Mouse (Mus musculus) lung, embryonic 15.5 days (tissue): Measurements from ENCODE around the gene ccdc198. TPM values are rescaled to one million over a fixed set of nuclear protein-coding genes. Genes with fewer than 3 reads are reported as not detected.
"Not testable (repeated sequence)": the region's sequence is repeated elsewhere in the genome, so short reads cannot be mapped to it uniquely, and the experiment has no call there.

Experiments used
- ATAC-seq: fragments of 200-750 bp; cut with Nextera tagmentation; 2 replicates; pipeline ENCODE4 v1.8.0; 2017; ENCODE audit warnings: moderate number of reproducible peaks, borderline replicate concordance; ENCODE audit not compliant: low FRiP score, low TSS enrichment; ENCODE audit errors: extremely low read depth
- H3K27ac ChIP-seq: fragments of 300-500 bp; sonication (generic); 2 replicates; pipeline ENCODE4 v1.5.1; 2015; ENCODE audit warnings: moderate library complexity, mild to moderate bottlenecking, inconsistent platforms
- H3K27me3 ChIP-seq: fragments of 300-500 bp; sonication (generic); 2 replicates; pipeline ENCODE4 v1.6.1; 2015; ENCODE audit warnings: inconsistent platforms
- H3K36me3 ChIP-seq: fragments of 300-500 bp; sonication (generic); 2 replicates; pipeline ENCODE4 v1.6.1; 2015; ENCODE audit warnings: inconsistent platforms
- H3K4me1 ChIP-seq: fragments of 300-500 bp; sonication (generic); 2 replicates; pipeline ENCODE4 v1.6.1; 2015; ENCODE audit warnings: inconsistent platforms
- H3K4me2 ChIP-seq: fragments of 300-500 bp; sonication (generic); 2 replicates; pipeline ENCODE4 v1.6.1; 2015; ENCODE audit warnings: inconsistent platforms, mild to moderate bottlenecking, moderate library complexity
- H3K4me3 ChIP-seq: fragments of 300-500 bp; sonication (generic); 2 replicates; pipeline ENCODE4 v1.5.1; 2015; ENCODE audit warnings: mild to moderate bottlenecking, inconsistent platforms
- H3K9ac ChIP-seq: fragments of 300-500 bp; sonication (generic); 2 replicates; pipeline ENCODE4 v1.6.1; 2015; ENCODE audit warnings: inconsistent platforms
- H3K9me3 ChIP-seq: fragments of 300-500 bp; sonication (generic); 2 replicates; pipeline ENCODE4 v1.6.1; 2016; ENCODE audit warnings: inconsistent platforms
- WGBS: fragments of 180-500 bp; shearing (Covaris S2); methylation state at CpG from one replicate; pipeline ENCODE4 v1.1.7; 2015; 5-methylcytosine and 5-hydroxymethylcytosine counted together
- polyA plus RNA-seq: library from polyadenylated mRNA; unstranded; fragments of >200 nt; fragmentation: Nextera tagmentation; extraction: Ambion mirVana; gene quantifications from 2 replicates; pipeline ENCODE4 v1.2.1, GENCODE M21; 2015

Gene ccdc198
- polyA plus RNA-seq, 1 experiment from 2014 or later: 9.0 TPM

DNA sequence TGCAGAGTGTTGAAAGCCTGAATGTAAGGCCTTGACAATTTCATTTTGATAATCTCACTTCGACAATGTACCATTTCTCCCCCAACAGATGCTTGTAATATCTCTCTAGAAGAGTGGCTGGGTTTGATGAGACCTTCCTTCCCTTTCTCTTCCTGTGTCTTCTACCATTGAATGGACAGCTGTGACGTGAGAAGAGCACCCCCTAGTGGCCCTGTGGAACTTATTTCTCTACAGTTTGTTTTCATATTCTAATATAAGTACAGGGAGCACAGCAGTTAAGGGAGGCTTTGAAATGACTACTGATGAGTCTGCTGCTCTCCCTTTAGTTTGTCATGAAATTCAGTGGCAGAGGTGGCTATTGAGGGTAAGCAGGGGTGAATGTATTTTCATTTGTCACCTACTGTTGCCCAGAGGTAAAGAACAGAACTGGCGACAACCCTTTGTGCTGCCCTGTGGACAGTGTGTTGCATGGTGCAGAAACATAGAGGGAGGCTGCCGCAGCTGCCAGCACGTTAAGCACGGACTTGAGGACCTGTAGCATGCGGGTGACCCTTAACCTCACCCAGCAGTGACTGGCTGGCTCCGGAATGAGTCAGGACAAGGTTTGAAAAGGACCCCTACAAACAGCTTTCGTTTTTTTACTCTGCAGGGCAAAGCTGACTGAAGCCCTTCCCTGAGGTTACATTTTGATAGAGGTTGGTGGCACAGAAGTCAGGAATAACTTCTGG, 10.3 kb downstream of the ccdc198 start:
- ATAC-seq: no peak

DNA sequence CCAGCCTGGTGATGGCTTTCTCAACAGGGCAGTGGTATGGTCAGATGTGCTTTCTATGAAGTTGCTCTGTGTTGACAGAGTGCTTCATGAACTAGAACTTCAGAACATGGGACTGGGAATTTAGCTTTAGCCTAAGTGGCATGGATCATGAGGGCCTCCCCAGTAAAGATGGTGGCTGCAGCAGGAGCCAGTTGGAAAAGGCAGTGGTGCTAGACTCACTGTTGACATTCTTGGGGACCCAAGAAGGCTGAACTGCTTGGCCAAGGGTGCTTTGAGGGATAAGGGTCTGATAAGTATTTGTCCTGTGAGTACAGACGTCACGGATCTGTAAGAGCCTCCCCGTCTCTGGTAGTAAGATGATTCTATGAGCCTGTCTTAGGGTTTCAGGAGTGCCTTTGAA, 13.4 kb downstream of the ccdc198 start:
- Histone ChIP-seq H3K27ac (no peak overlapping the region), H3K4me3 (no peak overlapping the region), H3K9me3 (no peaks in the 10 kb centered on the region), H3K27me3 (no peaks in the 10 kb centered on the region), H3K4me2 (no peak overlapping the region), H3K36me3 (no peaks in the 10 kb centered on the region), H3K4me1 (no peaks in the 10 kb centered on the region), H3K9ac (no peak overlapping the region)
- 42% methylated on average over 3 of the region's 3 CpGs for WGBS
- no peak for ATAC-seq

More for the DNA sequence above, 10.3 kb downstream of the ccdc198 start:
- no peaks in the 10 kb centered on the region for H3K36me3 ChIP-seq
- H3K4me3 ChIP-seq: no peak overlapping the region
- no peak overlapping the region for H3K4me2 ChIP-seq
- no peaks in the 10 kb centered on the region for H3K27me3 ChIP-seq
- H3K9ac ChIP-seq: no peak overlapping the region
- H3K27ac ChIP-seq: no peak overlapping the region
- no peaks in the 10 kb centered on the region for H3K9me3 ChIP-seq
- 37% methylated on average over 9 of the region's 9 CpGs for WGBS
- no peaks in the 10 kb centered on the region for H3K4me1 ChIP-seq

DNA sequence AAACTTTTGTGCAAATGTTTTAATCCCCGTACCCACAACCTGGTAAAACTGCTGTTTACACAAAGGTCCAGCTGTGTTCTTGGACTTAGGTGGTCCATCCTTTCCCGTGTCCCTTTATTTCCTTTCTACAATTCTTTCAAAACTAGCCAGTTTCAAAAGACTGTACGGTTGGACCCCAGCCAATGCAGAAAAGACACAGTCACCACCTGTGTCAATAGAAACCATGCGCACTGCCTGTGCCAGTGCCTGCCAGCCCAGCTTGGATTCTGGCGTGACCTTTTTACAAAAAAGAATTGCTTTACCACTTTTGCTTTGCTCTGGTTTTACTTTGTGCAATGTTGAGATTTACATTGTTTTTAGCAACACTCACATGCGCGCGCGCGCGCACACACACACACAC, 18.3 kb downstream of the ccdc198 start:
- Histone ChIP-seq H3K9ac (no peak overlapping the region), H3K9me3 (no peaks in the 10 kb centered on the region), H3K27ac (no peak overlapping the region), H3K36me3 (no peaks in the 10 kb centered on the region), H3K27me3 (no peaks in the 10 kb centered on the region), H3K4me1 (peaks cover 3% of the 10 kb centered on the region; the same call in 1 of the 2 replicates), H3K4me2 (no peak overlapping the region), H3K4me3 (no peak overlapping the region)
- ATAC-seq: no peak
- WGBS: 65% methylated on average over 11 of the region's 11 CpGs

DNA sequence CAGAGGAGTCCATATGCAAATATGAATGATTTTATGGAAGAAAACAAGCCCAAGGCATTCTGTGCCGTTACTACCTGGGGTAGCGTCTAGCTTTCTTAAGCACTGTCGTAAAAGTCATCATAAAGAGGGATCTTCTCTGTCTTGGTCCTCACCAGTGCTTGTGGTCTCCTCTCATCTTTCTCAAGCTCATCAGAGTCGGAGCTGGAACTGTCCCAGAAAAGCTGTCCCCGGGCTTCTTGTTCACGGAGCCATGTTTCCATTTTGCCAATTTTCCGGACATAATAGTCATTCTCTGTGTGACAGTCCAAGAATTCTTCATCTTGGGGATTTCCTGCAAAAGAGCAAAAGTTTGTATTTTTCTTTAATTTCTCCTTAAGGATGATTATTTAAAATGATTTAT, 18.8 kb downstream of the ccdc198 start:
- H3K27me3 ChIP-seq: no peaks in the 10 kb centered on the region
- peaks cover 3% of the 10 kb centered on the region; the same call in 1 of the 2 replicates for H3K4me1 ChIP-seq
- ATAC-seq: no peak
- no peak overlapping the region for H3K4me3 ChIP-seq
- no peaks in the 10 kb centered on the region for H3K36me3 ChIP-seq
- 83% methylated on average over 7 of the region's 7 CpGs for WGBS
- no peak overlapping the region for H3K27ac ChIP-seq
- no peak overlapping the region for H3K9ac ChIP-seq
- H3K4me2 ChIP-seq: no peak overlapping the region
- H3K9me3 ChIP-seq: no peaks in the 10 kb centered on the region

DNA sequence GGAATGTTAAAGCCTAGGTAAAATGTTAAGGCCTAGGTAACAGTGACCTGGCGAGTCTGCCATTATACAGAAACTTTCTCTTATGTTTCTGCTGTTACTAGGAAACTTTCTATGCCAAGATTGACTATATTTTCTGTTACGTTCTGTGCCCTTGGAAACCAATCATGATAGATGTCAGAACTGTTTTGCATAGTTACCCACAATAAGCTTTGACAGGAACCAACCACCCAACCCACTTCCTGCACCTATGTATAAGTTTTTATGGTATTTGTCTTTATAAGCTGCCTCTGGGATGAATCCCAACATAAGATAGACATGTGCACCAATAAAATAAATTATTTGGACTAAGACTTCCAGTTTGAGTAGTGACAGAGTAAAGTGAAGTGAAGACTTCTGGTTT, 23.5 kb downstream of the ccdc198 start:
- Histone ChIP-seq H3K27ac (no peak overlapping the region), H3K4me3 (no peak overlapping the region), H3K9ac (no peak overlapping the region), H3K27me3 (no peaks in the 10 kb centered on the region), H3K9me3 (no peaks in the 10 kb centered on the region), H3K36me3 (no peaks in the 10 kb centered on the region), H3K4me1 (peaks cover 3% of the 10 kb centered on the region; the same call in 1 of the 2 replicates), H3K4me2 (no peak overlapping the region)
- 74% methylated on average over 2 of the region's 2 CpGs for WGBS
- no peak for ATAC-seq

DNA sequence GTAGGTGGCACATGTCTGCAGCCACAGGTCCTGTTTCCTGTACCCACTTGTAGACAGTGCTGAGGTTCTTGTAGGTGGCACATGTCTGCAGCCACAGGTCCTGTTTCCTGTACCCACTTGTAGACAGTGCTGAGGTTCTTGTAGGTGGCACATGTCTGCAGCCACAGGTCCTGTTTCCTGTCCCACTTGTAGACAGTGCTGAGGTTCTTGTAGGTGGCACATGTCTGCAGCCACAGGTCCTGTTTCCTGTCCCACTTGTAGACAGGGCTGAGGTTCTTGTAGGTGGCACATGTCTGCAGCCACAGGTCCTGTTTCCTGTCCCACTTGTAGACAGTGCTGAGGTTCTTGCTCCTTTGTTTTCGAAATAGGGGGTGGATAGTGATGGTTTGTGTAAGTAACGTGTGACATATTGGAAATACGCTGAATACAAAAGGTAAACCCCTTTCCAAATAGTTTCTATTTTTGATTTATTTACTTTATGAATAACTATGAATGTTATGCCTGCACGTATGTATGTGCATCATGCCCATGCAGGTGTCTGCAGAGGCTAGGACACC, 25.7 kb downstream of the ccdc198 start:
- not testable (repeated sequence) for H3K4me2 ChIP-seq, H3K4me1 ChIP-seq, H3K9me3 ChIP-seq, H3K4me3 ChIP-seq, H3K36me3 ChIP-seq, H3K27me3 ChIP-seq, H3K9ac ChIP-seq, H3K27ac ChIP-seq, ATAC-seq
- WGBS: 79% methylated on average over 4 of the region's 4 CpGs

DNA sequence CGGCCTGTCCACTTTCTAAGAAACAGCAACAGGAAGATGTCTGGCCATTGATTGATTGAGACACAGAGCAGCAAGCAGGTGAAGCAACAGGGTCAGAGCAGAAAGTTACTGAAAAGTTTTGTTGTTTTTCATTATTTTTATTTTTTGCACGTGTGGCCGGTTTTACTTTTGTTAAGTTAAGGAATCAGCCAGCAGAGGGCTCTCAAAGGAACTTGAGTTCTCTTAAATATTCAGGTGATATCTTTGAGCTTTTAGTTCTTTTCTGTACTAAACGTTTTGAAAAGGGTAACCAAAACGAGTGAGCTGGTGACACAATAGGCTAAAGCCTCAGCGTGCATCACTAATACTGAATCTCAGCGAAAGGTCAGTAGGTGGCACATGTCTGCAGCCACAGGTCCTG, 26.6 kb downstream of the ccdc198 start:
- no peak overlapping the region for H3K4me3 ChIP-seq
- H3K27ac ChIP-seq: no peak overlapping the region
- H3K9me3 ChIP-seq: no peaks in the 10 kb centered on the region
- WGBS: 61% methylated on average over 7 of the region's 7 CpGs
- no peaks in the 10 kb centered on the region for H3K27me3 ChIP-seq
- no peak overlapping the region for H3K9ac ChIP-seq
- no peaks in the 10 kb centered on the region for H3K36me3 ChIP-seq
- no peaks in the 10 kb centered on the region for H3K4me1 ChIP-seq
- ATAC-seq: no peak
- no peak overlapping the region for H3K4me2 ChIP-seq

DNA sequence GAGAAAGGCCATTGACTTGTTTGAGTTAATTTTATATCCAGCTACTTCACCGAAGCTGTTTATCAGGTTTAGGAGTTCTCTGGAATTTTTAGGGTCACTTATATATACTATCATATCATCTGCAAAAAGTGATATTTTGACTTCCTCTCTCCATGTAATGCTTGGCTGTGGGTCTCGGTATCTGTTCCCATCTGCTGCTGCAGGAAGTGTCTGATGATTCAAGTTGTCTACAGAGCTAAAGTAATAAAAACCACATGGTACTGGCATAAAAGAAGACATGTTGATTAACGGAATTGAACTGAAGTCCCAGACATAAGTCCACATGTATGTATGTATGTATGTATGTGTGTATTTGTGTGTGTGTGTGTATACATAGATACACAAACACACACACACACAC, 35.1 kb downstream of the ccdc198 start:
- not testable (repeated sequence) for H3K36me3 ChIP-seq, H3K4me1 ChIP-seq, H3K9me3 ChIP-seq, ATAC-seq, H3K27me3 ChIP-seq, H3K9ac ChIP-seq, H3K27ac ChIP-seq, H3K4me3 ChIP-seq, H3K4me2 ChIP-seq
- 64% methylated on average over 3 of the region's 3 CpGs for WGBS

DNA sequence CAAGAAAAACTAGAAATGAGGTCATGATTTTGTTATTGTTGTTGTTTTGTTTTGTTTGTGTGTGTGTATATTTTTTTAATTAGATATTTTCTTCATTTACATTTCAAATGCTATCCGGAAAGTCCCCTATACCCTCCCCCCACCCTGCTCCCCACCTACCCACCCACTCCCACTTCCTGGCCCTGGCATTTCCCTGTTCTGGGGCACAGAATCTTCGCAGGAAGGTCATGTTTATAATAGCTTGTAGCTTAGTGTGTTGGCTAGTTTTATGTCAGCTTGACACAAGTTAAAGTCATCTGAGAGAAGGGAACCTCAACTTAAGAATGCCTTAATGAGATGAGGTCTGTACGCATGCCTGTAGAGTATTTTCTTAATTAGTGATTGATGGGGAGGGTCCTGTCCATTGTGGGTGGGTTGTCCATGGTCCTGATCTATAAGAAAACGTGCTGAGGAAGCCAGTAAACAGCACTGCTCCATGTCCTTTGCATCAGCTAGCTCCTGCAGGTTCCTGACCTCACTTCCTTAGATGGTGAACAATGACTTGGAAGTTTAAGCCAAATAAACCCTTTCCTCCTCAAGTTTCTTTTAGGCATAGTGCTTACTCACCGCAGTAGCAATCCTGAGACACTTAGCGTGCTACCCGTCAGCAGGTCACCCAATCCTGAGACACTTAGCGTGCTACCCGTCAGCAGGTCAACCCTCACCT, 44.0 kb downstream of the ccdc198 start:
- H3K27ac ChIP-seq: 0 out of 2 replicates have a peak overlapping the region, but pooled peaks have one; percentile 15
- no peak overlapping the region for H3K4me2 ChIP-seq
- no peak overlapping the region for H3K9ac ChIP-seq
- no peaks in the 10 kb centered on the region for H3K4me1 ChIP-seq
- no peaks in the 10 kb centered on the region for H3K27me3 ChIP-seq
- H3K9me3 ChIP-seq: no peaks in the 10 kb centered on the region
- 36% methylated on average over 9 of the region's 9 CpGs for WGBS
- no peaks in the 10 kb centered on the region for H3K36me3 ChIP-seq
- no peak overlapping the region for H3K4me3 ChIP-seq
- ATAC-seq: no peak; the same call in 1 of the 2 replicates

DNA sequence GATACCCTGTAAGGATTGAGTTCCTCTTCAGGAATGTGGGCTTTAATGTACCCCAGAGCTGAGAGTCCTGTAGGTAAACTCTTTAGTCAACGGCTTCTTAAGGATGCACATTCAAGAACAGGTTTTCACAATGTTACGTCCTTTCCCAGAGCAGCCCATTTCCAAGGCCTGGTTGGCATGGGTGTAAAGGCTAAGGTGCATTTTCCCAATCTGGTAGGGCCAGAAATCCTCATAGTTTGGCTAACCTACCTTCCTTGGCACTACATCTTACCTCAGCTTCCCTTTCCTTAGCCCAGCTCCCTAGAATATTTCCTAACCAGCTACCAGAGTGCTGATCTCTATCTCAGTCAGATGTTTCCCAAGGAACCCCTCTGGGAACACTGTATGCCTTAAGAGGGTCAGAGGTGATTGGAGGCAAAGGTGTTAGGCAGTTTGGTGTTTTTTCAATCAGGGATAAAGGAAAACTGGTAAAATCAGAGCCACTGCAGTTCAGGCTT, 48.2 kb downstream of the ccdc198 start:
- H3K4me2 ChIP-seq: no peak overlapping the region
- 61% methylated on average over 2 of the region's 2 CpGs for WGBS

DNA sequence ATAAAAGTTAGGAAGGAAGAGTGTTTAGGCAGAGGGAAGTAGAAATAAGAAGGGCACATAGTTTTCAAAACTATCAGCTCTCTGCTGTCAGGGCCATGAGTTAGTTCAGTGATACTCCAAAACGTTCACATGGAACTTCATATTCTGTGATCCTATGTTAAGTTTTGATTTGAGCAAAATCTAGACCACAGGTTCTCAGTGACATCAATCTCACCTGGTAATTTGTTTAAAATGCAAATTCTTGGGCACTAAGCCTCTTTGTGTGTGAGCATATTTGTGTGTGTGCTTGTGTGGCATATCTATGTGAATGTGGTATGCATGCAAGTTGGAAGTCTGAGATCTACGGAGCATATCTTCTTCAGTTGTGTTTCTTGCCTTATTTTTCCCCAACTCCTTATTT, 59.0 kb downstream of the ccdc198 start:
- no peaks in the 10 kb centered on the region for H3K9me3 ChIP-seq
- H3K27me3 ChIP-seq: no peaks in the 10 kb centered on the region
- no peak overlapping the region for H3K27ac ChIP-seq
- ATAC-seq: no peak
- H3K4me3 ChIP-seq: no peak overlapping the region
- H3K9ac ChIP-seq: no peak overlapping the region
- H3K4me2 ChIP-seq: no peak overlapping the region
- H3K4me1 ChIP-seq: no peaks in the 10 kb centered on the region
- peaks cover 35% of the 10 kb centered on the region for H3K36me3 ChIP-seq
- WGBS: 82% methylated on average over 2 of the region's 2 CpGs

More for the DNA sequence above, 48.2 kb downstream of the ccdc198 start:
- no peak overlapping the region for H3K9ac ChIP-seq
- ATAC-seq: no peak
- H3K9me3 ChIP-seq: no peaks in the 10 kb centered on the region
- no peak overlapping the region for H3K4me3 ChIP-seq
- no peaks in the 10 kb centered on the region for H3K27me3 ChIP-seq
- no peaks in the 10 kb centered on the region for H3K36me3 ChIP-seq
- no peaks in the 10 kb centered on the region for H3K4me1 ChIP-seq
- H3K27ac ChIP-seq: no peak overlapping the region

DNA sequence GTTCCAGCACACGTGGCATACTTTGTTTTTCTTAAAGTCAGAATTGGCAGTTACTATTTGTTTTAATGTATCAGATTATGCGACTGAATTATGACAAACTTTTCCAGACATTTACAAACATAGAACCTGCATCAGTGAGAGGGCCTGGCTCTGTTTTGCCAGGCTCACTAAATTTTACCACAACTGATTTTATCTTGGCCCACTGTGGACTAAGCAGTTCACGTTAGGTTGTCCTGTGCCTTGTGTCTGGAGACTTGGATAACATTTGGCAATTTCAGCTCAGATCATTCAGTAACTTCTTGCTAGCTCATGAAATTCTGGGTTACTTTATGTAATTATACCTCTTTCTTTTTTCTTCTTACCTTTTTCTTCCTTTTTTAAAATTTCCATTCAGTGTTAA, 65.5 kb downstream of the ccdc198 start:
- no peak overlapping the region for H3K4me3 ChIP-seq
- no peak overlapping the region for H3K4me2 ChIP-seq
- no peak overlapping the region for H3K27ac ChIP-seq
- WGBS: 84% methylated on average over 3 of the region's 3 CpGs
- no peak overlapping the region for H3K9ac ChIP-seq
- H3K27me3 ChIP-seq: no peaks in the 10 kb centered on the region
- H3K9me3 ChIP-seq: no peaks in the 10 kb centered on the region
- no peaks in the 10 kb centered on the region for H3K4me1 ChIP-seq
- ATAC-seq: no peak
- peaks cover 20% of the 10 kb centered on the region for H3K36me3 ChIP-seq
